Mouse (Mus musculus) common myeloid progenitor, adult 5-6 weeks (primary cell): ENCODE measurements around the gene Hist1h3b. TPM values are rescaled to one million over a fixed set of nuclear protein-coding genes. Genes with fewer than 3 reads are reported as not detected.
"Not testable (repeated sequence)": the region's sequence is repeated elsewhere in the genome, so short reads cannot be mapped to it uniquely, and the experiment has no call there.

ENCODE experiments used
- ATAC-seq: replicated peaks from 2 replicates; pipeline ENCODE4 v1.8.0; 2016; ENCODE audit warnings: low read depth, mild to moderate bottlenecking, moderate TSS enrichment, inconsistent platforms; ENCODE audit not compliant: poor library complexity, severe bottlenecking
- total RNA-seq: library from RNA; stranded (forward); fragments of 200-1000, 187-1606 nt; gene quantifications from 2 replicates; pipeline ENCODE4 v1.2.3, GENCODE M21; 2017

Gene Hist1h3b
- total RNA-seq, 1 experiment from 2014 or later = 689 TPM

- peak; percentile 52 for ATAC-seq
These were observed 16.8 kb downstream of the Hist1h3b start for GRCm38 (mm10) chr13:23768834-23769397.

DNA sequence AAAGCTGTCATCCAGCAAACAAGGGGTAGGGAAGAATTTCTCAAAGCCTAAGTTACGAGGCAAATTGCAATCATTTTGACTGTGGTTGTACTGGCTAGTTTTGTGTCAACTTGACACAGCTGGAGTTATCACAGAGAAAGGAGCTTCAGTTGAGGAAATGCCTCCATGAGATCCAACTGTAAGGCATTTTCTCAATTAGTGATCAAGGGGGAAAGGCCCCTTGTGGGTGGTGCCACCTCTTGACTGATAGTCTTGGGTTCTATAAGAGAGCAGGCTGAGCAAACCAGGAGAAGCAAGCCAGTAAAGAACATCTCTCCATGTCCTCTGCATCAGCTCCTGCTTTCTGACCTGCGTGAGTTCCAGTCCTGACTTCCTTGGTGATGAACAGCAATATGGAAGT lies 17.5 kb downstream of the Hist1h3b start, which contains the start of gene Trim38:
Gene Trim38, plus strand, starts transcription at position 301 of the 400 bp plus-strand sequence.
- not testable (repeated sequence) for ATAC-seq

- ATAC-seq = peak; percentile 80
These were observed 20.7 kb downstream of the Hist1h3b start for GRCm38 (mm10) chr13:23772561-23773313.

- ATAC-seq = no peak
These were observed 26.3 kb downstream of the Hist1h3b start for GRCm38 (mm10) chr13:23778339-23778738.

- ATAC-seq = no peak
These were observed 27.0 kb downstream of the Hist1h3b start for GRCm38 (mm10) chr13:23779025-23779424.

GRCm38 (mm10) chr13:23792520-23792919 lies 40.5 kb downstream of the Hist1h3b start:
- ATAC-seq = peak; percentile 87

- peak; percentile 94 for ATAC-seq
These were observed 47.3 kb downstream of the Hist1h3b start for GRCm38 (mm10) chr13:23799405-23799804.

Other genes with a start within 250 kb of the Hist1h3b start
- gene Hist1h4h, start 221.2 kb upstream of the Hist1h3b start, total RNA-seq = 1,499 and 1,774 TPM in 2 replicates
- 1,142 and 1,285 TPM in 2 replicates for gene Hist1h2af, start 218.4 kb upstream of the Hist1h3b start, total RNA-seq
- gene Hist1h3g, start 216.8 kb upstream of the Hist1h3b start, total RNA-seq = 199 and 205 TPM in 2 replicates
- 91.4 and 108 TPM in 2 replicates for gene Hist1h2bh, start 208.9 kb upstream of the Hist1h3b start, total RNA-seq
- 186 and 196 TPM in 2 replicates for gene Hist1h3f, start 208.2 kb upstream of the Hist1h3b start, total RNA-seq
- gene Hist1h4f, start 200.6 kb upstream of the Hist1h3b start, total RNA-seq = 2,800 and 2,993 TPM in 2 replicates
- 92.5 and 96.4 TPM in 2 replicates for gene Hist1h1d, start 199.0 kb upstream of the Hist1h3b start, total RNA-seq
- 574 and 671 TPM in 2 replicates for gene Hist1h3e, start 189.9 kb upstream of the Hist1h3b start, total RNA-seq
- 336 and 401 TPM in 2 replicates for gene Hist1h2ae, start 181.0 kb upstream of the Hist1h3b start, total RNA-seq
- 1,313 and 1,586 TPM in 2 replicates for gene Hist1h2bg, start 180.9 kb upstream of the Hist1h3b start, total RNA-seq
- gene Hist1h2bf, start 178.1 kb upstream of the Hist1h3b start, total RNA-seq = 558 and 569 TPM in 2 replicates
- 127 and 293 TPM in 2 replicates for gene Hist1h2ad, start 177.9 kb upstream of the Hist1h3b start, total RNA-seq
- gene Hist1h3d, start 176.5 kb upstream of the Hist1h3b start, total RNA-seq = 98.2 and 137 TPM in 2 replicates
- 1,514 and 1,667 TPM in 2 replicates for gene Hist1h4d, start 170.7 kb upstream of the Hist1h3b start, total RNA-seq
- 92.7 and 94.2 TPM in 2 replicates for gene Hist1h2be, start 131.1 kb upstream of the Hist1h3b start, total RNA-seq
- 314 and 326 TPM in 2 replicates for gene Hist1h1e, start 129.7 kb upstream of the Hist1h3b start, total RNA-seq
- 114 and 119 TPM in 2 replicates for gene Hist1h2ac, start 68.3 kb upstream of the Hist1h3b start, total RNA-seq
- 224 and 276 TPM in 2 replicates for gene Hist1h2bc, start 68.1 kb upstream of the Hist1h3b start, total RNA-seq
- 0.55 and 3.1 TPM in 2 replicates for gene Hist1h1t, start 56.5 kb upstream of the Hist1h3b start, total RNA-seq
- 434 and 555 TPM in 2 replicates for gene Hist1h4c, start 53.8 kb upstream of the Hist1h3b start, total RNA-seq
- 3.6 and 4.3 TPM in 2 replicates for gene Hfe, start 41.4 kb upstream of the Hist1h3b start, total RNA-seq
- gene Hist1h1c, start 13.5 kb upstream of the Hist1h3b start, total RNA-seq = 753 and 796 TPM in 2 replicates
- gene Hist1h3c, start 6.7 kb upstream of the Hist1h3b start, total RNA-seq = 801 and 823 TPM in 2 replicates
- gene Hist1h2bb, start 5.5 kb upstream of the Hist1h3b start, total RNA-seq = 2,989 and 3,536 TPM in 2 replicates
- 2,765 and 2,805 TPM in 2 replicates for gene Hist1h2ab, start 1.1 kb upstream of the Hist1h3b start, total RNA-seq
- 676 and 902 TPM in 2 replicates for gene Hist1h4b, start 4.7 kb downstream of the Hist1h3b start, total RNA-seq
- 597 and 703 TPM in 2 replicates for gene Hist1h4a, start 9.0 kb downstream of the Hist1h3b start, total RNA-seq
- gene Hist1h3a, start 10.1 kb downstream of the Hist1h3b start, total RNA-seq = 599 and 655 TPM in 2 replicates
- 2,071 and 2,536 TPM in 2 replicates for gene Hist1h1a, start 11.4 kb downstream of the Hist1h3b start, total RNA-seq
- gene Trim38, start 17.6 kb downstream of the Hist1h3b start, total RNA-seq = not detected in 2 replicates
- not detected in 2 replicates for gene Slc17a2, start 54.7 kb downstream of the Hist1h3b start, total RNA-seq
- not detected in 2 replicates for gene Slc17a3, start 87.2 kb downstream of the Hist1h3b start, total RNA-seq
- not detected in 2 replicates for gene Slc17a1, start 115.5 kb downstream of the Hist1h3b start, total RNA-seq
- 0.46 TPM in 1 of 2 replicates, not detected in the other for gene Slc17a4, start 162.7 kb downstream of the Hist1h3b start, total RNA-seq
- not detected in 2 replicates for gene Hist1h2ba, start 181.9 kb downstream of the Hist1h3b start, total RNA-seq
- gene Hist1h2aa, start 182.2 kb downstream of the Hist1h3b start, total RNA-seq = not detected in 2 replicates
- gene Scgn, start 238.9 kb downstream of the Hist1h3b start, total RNA-seq = not detected in 2 replicates